Mouse (Mus musculus): Measurements from ENCODE around the gene Rcor1.

DNA sequence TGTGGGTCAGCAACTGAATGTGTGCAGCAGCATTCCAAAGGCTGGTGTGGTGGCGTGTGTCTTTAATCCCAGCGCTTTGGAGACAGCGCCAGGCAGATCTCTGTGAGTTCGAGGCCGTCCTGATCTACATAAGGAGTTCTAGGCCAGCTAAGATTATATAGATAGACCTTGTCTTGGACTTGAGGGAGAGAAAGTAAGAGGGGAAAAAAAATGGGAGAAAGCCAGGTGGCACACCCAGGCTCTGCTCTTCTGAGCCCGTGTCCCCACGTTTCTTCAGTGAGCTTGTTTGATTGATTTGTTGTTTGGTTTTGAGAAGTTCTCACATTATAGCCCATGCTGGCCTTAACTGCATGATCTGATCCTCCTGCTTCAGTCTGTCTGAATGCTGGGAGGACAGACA lies 48.7 kb upstream of the Rcor1 start:
- TF ChIP-seq CTCF (IDR thresholded peaks at IDR 0.05; ENCODE audit: low read depth) (no peak), EP300 (IDR thresholded peaks at IDR 0.05; ENCODE audit: low read depth) (no peak)

Measured in liver, postnatal 0 days (tissue).